Mouse (Mus musculus) kidney, adult 2 months (tissue): Measurements from ENCODE around the gene Gm21976.

Experiments
- CTCF ChIP-seq: fragments of 200-500 bp; conservative IDR thresholded peaks from 2 replicates; pipeline ENCODE4 v1.5.1; 2011; ENCODE audit warnings: low read depth, mild to moderate bottlenecking, control low read depth, low read length, moderate library complexity, mixed read lengths; ENCODE audit not compliant: insufficient read depth, insufficient read length
- POLR2A ChIP-seq: fragments of 200-500 bp; IDR thresholded peaks from one replicate; pipeline ENCODE4 v1.6.1; 2011; ENCODE audit warnings: low read depth, low read length, control low read depth

DNA sequence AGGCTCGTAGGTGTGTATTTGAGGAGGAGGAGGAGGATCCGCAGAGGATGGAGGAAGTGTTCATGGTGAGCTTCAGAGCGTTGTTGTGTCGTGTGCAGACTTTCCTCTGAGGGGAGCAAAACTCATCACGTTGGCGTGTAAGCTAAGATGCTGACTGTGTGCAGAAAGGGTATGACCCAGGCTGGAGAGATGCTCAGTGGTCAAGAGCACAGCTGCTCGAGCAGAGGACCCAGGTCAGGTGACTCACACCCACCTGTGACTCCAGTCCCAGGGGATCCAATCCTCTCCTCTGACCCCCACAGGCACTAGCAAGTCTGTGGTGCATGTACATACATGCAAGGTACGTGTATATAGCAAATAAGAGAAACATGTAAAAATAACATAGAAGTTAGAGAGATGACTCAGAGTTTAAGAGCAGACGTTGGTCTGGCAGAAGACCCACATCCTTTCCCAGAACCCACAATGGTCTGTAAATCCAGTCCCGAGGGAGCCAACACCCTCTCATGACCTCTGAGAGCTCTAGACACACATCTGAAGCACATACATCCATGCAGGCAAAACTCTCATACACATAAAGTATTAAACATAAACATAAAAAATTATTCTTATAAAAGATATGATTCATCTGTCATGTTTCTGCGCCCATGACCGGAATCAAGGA, 1.4 kb downstream of the Gm21976 start:
- TF ChIP-seq POLR2A (no peak), CTCF (no peak)
